Mouse (Mus musculus): ENCODE data around the gene Ano3.

DNA sequence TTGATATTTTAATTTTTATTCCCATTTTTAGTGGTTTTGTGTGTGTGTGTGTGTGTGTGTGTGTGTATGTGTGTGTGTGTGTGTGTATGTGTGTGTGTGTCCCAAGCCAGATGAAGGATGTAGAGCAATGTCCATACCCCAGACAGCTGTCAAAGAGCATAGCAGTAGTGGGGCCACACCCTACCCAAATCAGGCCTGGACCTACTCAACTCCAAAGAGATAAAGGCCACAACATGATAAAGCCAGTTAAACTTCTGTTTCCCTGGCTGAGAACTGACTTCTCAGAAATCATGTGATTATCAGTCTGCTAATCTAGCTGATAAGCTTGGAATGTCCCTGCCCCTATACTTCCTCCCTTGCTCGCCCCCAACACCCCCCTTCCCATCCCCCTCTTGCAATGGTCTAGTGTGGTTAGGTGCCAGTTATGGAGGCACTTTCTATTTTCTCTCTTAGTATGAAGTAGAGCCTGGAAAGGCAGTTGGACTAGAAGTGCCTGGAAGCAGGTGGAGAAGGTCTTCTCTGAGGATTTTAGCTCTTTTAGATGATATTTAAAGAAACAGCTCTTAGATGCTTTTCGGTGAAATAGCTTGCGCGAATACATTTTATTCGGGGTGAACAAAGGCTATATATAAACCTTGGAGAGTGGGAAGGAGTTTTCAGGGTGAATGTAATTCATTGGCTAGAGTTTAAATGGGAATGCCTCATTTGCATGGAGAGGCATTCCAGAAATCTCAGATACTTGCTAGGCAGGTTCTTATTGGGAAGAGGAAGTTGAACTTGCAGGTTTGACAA, 144.2 kb downstream of the Ano3 start:
- TF ChIP-seq CTCF (IDR thresholded peaks at IDR 0.05; ENCODE audit: borderline replicate concordance, insufficient read depth, low read length) (no peak), POLR2A (IDR thresholded peaks at IDR 0.05; ENCODE audit: low read depth, low read length) (no peak)
